Mouse (Mus musculus): ENCODE measurements at regions not wholly inside any gene's neighbourhood (a gene's known extent, or its start where the extent isn't known, plus 50 kb on each side); places are given as distances from the start of the nearest gene placed in this dataset.

DNA sequence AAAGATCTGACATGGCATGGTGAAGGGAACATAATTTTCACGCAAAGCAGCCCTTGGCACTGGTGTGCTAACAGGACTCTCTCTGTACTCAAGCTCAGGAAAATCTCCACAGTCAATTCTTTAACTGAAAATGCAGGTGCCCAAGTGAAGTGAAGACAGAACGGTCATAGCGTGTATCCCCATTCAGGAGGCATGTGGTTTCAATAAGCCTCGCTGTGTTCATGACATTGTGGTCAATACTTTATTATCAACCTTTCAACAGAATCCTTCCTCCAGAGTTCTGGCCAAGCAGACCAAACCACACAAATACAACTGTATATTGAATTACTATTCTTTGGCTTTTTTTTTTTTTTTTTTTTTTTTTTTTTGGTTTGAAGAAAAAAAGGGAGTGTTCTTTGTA is 314.1 kb downstream of the Mycn start:
- no peak for DNase-seq

DNA sequence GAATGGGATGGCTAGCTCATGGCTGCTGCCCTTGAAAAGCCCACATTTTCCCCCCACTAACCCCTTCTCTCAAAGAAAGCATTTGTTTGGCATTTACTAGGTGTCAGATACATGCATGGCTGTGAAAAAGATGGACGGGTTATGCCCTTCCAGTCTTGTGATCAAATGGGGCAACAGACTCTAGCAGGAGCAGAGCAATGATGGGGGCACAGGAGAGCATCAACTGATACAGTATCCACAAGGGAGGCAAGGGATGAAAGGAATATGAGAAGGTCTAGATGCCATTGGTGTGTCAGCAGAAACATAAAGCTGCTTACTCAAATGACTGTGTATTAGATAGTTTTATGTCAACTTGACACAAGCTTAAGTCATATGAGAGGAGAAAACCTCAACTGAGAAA is 315.9 kb downstream of the Mycn start:
- DNase-seq, result no peak

DNA sequence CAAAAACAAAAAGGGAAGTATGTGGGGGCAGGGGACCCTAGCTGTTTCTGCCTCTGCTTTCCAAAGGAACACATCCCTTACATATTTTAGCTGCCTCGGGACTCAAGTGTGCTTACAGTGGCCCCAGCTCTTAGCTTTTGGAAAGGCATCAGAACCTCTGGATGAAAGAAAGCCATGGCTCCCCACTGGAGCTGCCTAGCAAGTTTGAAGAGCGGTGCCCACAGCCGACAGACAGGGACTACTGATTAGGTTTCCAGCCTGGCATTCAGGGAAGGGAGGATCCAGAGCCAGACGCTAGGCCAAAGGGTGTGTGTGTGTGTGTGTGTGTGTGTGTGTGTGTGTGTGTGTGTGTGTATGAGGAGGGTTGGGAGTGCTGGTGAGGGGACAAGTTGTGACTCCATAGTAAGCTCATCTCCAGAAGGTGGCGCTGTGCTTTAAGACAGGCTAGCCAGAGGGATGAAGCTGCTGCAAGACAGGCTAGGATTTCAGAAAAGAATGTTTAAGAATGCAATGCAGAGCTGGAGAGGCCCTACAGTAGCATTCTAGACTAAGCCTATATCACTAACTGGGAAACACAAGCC is 318.9 kb downstream of the Mycn start:
- peak; percentile 78 for DNase-seq

DNA sequence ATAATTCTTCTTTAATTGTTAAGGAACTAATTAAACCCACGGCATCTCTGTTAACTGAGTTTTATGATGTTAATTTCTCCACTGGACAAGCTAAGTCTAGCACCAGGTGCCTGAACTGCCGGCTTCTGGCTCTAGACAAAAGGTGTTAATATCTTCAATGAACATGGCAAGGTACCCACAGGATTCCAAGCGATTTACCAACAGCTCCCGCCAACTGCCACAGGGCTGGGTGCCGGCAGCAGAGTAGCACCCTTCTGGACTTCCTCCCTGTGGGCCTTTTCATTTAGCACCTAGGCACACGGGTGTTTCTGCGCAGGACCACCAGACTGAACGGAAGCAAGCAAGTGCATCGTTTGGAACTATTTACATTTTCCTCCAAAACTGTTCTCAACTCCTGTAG is 320.2 kb downstream of the Mycn start:
- no peak for DNase-seq

DNA sequence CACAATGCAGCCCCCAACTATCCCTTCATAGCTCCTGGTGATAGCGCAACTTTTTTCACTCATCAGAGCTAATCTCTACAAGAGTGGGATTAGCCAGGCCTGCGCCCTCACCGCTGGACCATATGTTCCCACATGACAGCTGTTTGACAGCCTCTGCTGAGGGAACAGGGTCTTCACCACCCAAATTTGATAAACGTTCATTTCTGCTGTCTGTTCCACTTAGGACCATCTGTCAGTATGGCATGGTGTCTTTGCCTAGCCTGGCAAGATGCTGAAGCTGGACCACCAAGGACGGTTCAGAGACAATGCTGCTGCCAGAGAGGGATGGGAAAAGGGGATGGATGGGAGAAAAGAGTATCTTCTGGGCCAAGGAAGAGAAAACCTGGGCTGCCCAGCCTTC is 321.4 kb downstream of the Mycn start:
- no peak for DNase-seq

DNA sequence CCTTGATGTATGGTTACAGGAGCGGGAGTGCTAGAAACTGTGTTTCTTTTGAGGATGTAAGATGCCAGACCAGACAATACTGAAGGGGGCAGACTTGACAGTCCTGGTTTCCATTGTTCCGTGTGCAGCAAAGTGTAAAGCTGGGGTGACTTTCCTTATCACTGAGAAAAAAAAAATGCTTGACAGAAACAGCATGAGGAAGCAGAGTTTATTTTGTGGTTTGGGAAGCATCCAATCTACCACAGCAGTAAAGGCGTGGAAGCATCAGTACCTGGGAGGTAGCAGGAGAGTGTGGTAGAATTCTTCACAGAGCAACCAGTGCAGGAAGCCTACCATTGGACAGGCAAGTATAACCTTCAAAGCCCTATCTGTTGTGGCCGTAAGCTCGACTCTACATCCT is 322.3 kb downstream of the Mycn start:
- DNase-seq, result no peak

DNA sequence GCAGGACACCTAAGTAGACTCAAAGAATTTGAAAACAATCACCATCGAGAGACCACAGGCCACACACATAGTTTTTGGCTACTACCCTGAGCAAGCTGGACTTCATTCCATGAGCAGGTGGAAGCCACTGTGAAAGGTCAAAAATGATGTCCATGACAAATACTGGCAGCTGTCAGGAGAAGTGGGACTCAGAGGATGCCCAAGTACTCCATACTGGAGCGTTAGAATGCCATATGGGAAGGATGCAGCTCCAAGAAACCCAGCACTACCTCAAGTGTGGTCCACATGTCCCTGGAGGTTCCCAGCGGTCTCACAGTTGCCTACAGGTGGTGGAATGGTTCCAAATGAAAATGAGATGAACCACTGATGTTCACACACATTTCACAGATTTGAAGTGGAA is 329.2 kb downstream of the Mycn start:
- DNase-seq, result no peak

DNA sequence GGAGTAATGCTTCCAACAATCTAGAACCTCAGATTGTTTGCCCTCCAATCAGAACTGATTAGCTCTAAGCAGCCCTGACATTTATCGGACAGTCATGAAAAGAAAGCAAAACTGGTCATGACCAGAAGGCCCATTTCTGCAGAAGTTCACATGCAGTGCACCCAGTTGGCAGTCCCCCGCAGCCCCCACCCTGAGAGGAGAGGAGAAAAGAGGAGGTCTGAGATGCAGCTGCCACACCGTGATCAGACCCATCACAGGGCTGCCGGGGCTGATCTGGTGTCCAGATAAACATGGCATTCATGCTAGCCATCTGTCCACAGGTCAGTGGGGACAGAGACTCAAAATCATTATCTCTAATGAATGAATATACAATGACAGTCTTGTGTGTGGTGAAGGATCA is 330.9 kb downstream of the Mycn start:
- no peak for DNase-seq

DNA sequence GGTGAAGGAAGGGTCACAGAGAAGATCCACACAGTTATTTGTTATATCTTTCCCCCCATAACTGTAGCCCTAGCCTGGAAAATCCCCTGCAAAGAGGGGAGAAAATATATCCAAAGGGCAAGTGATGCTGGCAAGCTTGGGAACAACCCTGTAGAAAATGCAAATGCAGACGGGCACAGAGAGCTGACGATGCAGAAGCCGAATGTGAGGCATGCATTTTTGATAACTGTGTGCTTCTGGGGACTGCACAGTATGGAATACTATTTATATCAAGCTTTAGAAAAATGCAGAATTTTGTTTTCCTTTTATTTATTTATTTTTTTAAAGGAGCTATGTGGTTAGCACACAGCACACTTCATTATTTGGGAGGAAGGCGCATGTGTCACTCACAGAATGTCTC is 333.7 kb downstream of the Mycn start:
- no peak for DNase-seq

DNA sequence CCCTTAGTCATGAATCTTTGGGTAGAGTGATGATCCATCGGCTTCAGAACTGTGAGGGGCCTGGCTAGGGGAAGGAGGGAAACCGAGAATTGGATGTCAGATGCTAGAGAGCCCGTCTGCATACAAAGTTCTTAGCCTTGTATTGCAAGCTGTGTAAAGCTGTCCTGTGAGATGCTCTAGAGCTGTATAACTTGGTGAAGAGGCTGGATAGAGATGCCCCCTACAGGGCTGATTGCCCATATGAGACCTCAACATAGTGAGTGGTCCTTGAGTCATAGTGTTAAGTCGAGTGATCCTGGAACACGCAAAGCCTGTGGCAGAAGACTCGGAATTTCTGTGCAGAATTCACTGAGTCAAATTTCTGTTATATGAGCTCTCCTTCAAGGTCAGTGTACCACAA is 334.8 kb downstream of the Mycn start:
- DNase-seq, result no peak

DNA sequence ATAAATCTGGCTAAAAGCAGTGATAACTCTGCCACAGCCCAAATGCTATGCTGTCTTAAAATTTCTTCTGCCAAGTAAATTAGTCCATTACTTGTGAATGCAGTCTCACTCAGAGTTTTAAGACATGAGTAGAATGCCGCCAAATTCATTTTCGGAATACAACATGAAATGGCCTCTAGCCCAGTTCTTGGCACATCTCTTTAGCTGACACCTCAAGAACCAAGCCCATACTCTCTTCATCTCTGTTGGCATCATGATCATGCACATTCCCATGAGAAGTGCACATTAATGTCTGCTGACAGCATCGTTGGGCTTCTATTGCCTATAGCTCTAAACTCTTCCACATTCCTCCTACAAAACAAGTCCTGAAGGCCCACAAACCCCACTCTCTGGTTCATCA is 336.2 kb downstream of the Mycn start:
- DNase-seq, result no peak

DNA sequence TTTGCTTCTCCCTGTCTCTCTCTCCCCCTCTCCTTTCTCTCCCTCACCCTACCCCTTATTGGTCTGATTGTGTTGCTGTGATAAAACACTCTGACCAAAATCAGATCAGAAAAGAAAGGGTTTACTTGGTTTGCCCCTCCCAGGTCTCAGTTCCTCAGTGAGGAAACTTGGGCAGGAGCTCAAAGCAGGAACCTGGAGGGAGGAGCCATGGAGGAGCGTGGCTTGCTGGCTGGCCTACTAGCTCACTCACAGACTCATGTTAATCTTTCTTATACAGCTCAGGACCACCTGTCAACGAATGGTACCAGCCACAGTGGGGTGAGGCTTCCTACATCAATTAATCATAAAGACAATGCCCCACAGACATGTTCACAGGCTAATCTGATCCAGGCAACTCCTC is 339.4 kb downstream of the Fam49a start:
- no peak for DNase-seq

DNA sequence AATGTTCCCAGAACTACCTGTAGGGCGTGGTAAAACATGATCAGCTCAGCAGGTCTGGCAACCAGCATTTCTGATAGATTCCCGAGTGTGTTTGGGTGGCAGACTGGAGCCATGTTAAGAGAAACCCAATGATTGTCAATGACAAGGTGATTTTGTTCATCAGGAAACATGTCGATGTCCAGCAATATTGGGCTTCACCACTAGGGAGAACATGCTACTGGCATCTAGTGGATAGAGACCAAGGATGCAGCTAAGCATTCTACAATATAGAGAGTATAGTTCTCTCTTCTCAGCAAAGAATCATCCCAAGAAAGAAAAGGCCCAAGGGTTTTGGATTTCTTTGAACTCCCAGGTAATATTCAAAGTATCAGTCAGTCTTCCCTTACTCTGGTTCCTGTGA is 333.5 kb downstream of the Fam49a start:
- no peak for DNase-seq

DNA sequence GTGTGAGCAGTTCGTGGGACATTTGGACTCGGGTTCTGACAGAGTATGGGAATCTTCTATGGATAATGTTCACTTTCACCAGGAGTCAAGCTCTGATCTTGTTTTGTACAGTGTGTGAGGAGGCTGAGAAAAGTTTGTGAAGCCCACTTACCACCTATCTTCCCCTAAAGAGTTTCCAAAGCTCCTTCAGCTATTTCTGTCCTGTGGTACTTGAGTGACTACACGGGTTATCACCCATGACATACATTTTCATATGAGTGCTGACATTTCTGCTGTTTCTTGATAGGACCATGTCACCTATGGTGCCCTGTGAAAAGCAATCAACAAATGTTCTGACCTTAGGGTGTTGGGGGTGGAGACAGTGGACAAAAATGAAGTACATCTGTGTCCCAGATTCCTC is 332.6 kb downstream of the Fam49a start:
- DNase-seq, result no peak

DNA sequence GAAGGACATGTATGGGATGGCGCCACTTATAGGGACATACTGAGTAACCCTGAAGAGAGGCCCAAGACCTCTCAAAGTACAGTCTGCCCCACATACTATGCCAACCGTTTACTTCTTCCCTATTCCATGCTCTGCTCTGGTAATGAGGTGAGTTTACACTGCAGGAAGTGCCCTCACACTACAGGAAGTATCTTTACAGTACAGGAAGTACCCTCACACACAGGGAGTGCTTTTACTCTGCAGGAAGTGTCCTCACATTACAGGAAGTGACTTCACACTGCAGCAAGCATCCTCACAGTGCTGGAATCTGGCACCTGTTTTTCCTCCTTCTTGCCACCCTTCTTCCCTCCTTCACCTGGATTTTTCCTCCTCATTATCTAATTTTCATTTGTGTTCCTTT is 331.4 kb downstream of the Fam49a start:
- DNase-seq, result no peak

DNA sequence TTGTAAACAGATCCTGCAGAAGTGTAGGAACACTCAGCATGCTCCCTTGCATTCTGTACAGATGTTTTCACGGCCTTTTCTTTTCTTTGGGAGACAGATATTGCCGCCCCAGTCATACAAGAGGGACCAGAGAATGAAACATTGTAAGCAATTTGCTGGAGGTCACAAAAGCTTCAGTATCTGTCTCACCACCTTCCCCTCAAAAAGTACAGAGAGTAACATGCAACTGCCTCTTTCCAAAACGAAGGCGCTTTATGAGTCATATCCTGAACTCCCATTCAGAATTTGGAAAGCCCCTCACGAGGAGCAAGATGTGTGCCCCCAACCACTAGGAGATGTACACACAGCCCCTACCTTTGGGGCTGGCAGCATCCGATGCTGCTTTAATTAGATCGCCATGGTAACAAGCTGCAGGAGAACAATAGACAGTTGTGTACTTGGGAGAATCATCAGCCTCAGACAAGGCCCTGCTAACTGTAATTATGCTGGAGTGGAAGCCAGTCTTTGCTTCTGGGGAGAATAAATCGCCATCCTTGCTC is 328.9 kb downstream of the Fam49a start:
- DNase-seq, result no peak

DNA sequence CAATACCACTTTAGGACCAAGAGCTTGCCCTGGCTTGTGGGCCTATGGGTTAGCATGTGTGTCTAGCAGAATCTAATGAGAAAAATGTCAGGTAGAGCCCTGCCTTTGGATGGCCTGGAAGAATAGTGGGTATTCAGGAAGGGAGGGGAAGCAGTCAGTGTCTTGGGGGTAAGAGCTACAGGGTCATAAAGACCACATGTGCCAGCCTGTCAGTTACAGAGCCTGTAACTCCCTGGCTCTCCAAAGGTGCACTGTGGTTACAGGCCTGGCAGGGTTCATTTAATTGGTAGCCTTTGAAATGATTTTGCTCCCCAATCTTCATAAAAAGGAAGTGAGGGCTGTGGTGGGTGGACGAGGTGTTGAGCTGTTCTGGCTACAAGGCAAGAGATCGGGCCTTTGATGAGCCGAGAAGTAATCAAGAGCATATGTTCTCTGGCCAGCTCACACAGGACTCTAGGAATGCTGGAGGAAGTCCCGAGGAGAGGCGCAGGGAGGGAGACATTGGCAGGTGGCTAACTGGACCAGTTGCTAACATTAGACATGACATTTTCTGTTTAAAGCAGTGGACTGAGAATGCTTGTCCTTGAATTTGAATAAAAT is 326.9 kb downstream of the Fam49a start:
- DNase-seq, result no peak

DNA sequence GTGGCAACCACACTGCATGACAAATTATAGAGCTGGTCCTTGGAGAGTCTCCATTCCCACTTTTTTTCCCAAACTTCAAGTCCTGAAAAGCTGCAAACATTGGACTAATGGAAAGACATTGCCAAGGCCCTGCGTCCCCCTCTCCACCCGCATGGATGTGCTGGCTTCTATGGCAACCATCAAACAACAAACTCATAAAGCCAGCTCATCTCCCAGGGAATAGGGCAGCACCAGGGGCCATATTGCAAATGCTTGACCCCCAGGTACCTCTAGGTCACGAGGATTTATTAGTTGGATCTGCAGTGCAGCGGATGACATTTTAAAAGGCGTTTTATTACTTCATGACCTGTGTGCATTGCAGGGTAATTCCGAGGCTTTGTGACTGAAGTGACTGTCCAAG is 324.5 kb downstream of the Fam49a start:
- DNase-seq, result no peak

DNA sequence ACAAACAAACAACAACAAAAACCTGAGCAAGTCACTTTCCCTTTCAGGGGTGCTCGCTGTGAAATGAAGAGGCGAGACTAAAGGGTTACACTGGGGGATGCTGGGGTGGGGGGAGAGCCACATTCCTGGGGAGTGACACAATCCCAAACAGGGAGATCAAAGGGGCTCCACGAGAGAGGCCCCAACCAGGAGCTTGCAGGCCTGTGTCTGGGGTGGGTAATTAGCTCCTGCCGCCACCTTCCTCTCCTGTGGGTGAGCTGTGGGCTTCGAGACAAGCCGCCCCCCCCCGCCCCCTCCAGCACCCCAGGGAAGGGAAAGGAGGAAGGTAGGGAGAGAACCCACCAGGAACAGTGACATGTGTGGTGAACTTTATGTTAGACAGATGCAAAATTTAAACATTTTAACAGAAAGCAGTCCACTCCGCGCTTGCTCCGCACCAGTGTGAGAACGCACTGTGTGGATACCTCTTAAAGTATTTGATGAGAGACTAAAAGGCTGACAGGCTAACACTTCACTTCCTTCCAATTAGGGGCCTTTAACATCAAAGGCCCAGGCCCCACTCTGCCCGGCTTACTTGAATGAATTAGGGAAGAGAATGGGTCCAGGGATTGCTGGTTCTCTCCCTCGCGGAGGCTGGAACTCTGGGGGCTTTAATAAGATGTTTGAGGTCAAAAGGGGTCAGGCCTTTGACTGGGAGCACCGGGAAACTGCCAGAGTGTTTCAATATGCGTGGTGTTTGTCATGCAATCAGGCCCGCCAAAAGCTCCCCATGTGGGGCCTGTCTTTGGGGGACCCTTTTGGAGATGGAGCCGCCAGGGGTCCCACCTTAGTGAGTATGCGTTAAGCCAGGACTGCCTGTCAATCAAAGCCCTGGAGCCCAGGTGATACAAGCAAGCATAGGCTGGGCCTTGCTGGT is 319.6 kb downstream of the Fam49a start:
- no peak for DNase-seq

DNA sequence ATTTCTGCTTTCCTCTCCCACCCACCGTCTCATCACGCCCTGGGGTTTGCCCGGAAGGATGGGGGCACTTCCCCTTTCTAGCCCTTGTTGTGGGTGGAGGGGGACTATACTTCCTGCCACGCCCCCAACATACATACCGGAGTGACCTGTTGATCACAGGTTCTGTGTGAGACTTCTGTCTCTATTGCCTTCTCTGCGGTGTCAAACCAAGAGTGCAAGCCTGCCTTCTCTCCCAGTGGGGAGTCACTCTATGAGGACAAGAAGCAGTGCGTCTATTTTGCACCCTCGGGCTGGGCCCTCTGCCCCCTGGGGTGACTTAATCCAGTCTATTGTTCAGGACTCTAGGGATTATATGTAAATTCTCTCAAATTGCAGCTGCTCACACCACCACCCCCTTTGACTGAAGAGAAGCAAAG is 318.8 kb downstream of the Fam49a start:
- DNase-seq, result no peak

DNA sequence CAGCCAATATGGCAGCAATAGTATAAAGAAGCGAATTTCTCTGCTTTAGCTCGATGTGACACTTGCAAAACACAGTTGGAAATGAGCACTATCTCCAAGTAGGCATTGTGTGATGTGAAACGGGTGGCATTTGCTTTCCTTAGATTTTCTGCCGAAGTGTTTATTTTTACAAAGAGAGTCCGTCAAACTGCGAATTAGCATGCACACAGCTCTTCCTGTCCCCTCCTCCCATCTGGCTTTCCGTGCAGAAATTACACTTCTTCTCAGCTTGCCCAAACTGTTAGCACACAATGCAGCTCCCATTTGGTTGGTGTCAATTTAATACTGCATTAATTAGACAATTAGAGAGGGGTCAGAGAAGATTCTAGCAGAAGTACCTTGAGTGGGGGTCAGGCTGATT is 316.3 kb downstream of the Fam49a start:
- DNase-seq, result no peak

DNA sequence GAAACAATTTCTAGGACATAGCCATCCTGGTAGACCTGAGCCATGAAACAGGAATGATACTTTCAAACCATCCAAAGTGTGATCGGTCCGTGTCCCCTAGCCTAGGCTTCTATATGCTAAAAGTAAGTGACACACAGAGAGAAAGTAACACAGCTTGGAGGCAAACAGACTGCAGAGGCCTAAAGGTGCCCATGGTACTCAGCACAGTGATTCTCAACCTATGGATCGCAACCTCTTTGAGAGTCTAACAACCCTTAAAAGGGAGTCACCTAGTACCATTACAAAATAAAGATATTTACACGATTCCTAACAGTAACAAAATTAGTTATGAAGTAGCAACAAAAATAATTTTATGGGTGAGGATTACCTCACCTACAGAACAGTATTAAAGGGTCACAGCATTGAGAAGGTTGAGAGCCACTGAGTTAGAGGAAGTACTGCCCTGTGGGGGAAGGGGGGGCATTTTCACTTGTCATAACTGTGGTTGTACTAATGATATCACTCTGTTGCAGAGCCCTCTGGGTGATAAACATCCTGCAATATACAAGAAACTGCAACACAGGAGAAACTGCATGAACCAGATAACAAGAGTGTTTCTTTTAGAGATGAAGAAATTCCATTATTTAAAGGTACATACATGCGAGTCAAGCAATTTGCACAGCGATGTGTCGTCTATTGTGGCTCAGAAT is 308.8 kb downstream of the Fam49a start:
- DNase-seq, result no peak

DNA sequence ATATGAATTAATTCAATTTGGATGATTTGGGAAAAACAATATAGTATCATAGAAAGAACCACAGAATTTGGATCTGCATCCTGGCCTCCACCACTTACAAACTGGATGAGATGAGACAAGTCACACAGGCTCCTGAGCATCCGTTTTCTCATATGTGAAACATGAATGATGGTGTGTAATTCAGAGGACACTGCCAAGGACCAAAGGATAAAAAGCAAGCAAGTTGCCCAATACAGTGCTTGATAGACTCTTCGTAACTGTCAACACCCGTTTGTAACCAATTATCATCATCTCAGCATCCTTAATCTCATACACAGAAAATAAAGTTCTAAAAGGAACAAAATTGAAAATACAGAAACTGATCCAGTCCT is 305.8 kb downstream of the Fam49a start:
- no peak for DNase-seq

All from adrenal gland, adult 2 months (tissue).